Mouse (Mus musculus) layer of hippocampus, postnatal 10 days (tissue): ENCODE results near the gene Pigo. TPM values are rescaled to one million over a fixed set of nuclear protein-coding genes. Genes with fewer than 3 reads are reported as not detected.
"Not testable (repeated sequence)": the region's sequence is repeated elsewhere in the genome, so short reads cannot be mapped to it uniquely, and the experiment has no call there.

Experiments used
- DNase-seq, 2 experiments: peaks; one replicate each; pipeline ENCODE4 v3.0.0; 2021; ENCODE audit warnings: low spot score in 2 of 2
- total RNA-seq, 2 experiments: library from RNA; stranded (reverse); gene quantifications; 2 replicates each; pipeline ENCODE4 v1.2.3; 2021

Pigo gene
- total RNA-seq, 2 experiments from 2014 or later = 25.6 to 26.0 TPM

DNA sequence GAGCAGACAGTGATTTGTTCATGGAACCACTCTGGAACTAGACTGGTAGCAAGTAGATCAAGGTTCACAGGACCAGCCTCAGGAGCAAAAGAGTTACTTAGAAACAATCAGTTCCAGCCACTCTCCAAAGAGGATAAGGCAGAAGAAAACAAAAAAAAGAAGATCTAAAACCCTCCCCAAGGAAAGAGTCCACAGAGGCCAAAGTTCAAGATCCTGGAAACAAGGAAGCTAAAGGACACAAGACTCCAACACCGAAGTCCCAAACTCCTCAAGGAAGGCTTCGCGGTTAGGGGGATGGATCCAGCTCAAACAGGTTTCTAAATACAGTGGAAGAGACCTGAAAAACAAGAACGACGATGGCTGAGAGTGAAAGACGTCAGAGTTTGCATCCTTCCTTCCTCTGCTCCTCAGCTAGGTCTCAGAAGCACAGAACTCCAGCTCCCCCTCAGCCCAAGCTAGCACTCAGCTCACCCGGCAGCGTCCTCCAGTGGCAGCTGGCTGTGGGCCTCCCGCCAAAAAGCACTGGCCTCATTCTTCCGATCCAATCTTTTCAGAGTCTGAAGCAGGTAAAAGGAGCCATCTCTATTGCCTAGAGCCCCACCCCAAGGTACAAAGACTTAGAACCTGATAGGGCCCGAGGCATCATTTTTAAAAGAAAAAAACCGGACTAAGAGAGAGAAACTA lies 22.7 kb downstream of the Pigo start:
- DNase-seq = no peak

GRCm38 (mm10) chr4:43001272-43001671 lies 24.3 kb downstream of the Pigo start:
- no peak for DNase-seq

GRCm38 (mm10) chr4:43000141-43000986 lies 25.3 kb downstream of the Pigo start, which contains the start of gene Vcp:
Vcp (minus strand) TSS chr4:43000507.
- peak; percentile 99 to 100 for DNase-seq

DNA sequence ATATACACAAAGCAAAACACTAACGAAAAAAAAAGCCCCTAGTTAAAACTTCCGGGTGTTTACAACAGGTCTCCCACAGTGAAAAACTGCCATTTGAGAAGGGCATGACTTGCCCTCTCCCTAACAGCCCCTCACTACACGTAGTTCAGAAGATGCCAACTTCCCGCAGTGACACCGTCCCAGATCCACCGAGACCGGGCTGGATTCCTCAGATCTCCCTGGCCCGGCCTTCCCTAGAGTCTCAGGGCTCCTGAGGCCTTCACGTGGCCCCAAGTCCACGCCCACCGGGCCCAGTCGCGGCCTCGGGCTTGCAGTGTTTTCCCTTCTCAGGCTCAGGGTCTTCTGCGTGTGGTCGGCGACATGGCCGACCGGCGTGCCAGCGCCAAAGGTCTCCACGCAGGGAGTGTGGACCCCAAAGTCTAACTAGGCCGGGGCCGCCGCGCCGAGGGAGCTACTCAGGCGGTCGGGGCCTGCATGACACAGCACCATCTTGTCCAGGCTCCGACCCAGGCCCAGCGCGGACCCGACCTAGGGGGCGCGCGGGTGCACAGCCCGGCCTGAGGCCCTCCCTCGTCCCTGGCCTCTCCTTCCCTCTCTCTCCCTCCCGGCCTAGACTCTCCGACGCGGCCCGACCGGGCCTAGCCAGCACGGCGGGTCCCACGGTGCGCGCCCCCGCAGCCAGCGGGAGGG lies 26.0 kb downstream of the Pigo start:
- peak; percentile 67 to 78 for DNase-seq

- DNase-seq = no peak
These were observed 27.6 kb downstream of the Pigo start for GRCm38 (mm10) chr4:42998022-42998421.

DNA sequence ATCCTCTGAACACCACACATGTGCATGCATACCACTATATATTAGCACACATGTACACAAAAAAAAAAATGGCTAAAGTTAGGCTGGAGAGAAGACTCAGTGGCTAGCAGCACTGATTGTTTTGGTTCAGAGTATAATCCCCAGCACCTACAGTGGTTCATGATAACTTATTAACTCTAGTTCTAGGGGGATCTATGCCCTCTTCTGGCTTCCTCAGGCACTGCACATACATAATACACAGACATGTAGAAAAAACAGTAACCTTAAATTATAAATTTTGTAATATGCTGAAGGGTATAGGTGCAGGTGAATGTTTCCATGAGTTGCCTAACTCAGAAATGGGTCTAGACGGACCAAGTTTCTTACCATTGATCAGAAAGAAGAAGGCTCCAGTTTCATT lies 37.3 kb downstream of the Pigo start:
- no peak for DNase-seq

DNA sequence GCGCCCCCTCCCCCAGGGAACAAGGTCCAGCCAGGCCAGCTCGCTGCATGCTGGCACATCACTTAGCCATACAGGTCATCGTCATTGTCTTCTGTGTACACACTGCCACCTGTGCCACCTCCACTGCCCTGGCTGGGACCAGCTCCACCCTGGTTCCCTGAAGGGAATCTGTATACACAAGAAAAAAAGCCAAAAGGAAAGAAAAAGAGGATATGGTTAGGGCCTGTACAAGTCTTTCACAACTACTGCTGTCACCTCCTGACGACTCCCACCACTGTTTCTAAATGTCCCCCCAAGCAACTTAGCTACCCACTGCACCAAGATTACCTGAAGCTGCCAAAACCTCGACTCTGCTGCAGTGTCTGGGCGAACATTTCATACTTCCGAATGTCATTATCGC lies 45.2 kb downstream of the Pigo start:
- not testable (repeated sequence) for DNase-seq

DNA sequence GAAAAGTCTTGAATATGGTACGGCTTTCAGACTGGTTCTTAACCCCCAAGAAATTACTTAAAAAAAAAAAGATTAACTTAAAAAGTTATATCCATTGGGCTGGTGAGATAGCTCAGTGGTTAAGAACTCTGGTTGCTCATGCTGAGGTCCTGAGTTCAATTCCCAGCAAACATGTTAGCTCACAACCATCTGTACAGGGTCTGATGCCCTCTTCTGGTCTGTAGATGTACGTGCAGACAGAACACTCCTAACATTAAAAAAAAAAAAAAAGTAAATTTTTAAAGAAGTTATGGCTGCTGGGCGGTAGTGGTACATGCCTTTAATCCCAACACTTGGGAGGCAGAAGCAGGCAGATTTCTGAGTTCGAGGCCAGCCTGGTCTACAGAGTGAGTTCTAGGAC lies 47.6 kb downstream of the Pigo start:
- no peak for DNase-seq

GRCm38 (mm10) chr4:42973868-42974267 lies 51.8 kb downstream of the Pigo start:
- DNase-seq = no peak

DNA sequence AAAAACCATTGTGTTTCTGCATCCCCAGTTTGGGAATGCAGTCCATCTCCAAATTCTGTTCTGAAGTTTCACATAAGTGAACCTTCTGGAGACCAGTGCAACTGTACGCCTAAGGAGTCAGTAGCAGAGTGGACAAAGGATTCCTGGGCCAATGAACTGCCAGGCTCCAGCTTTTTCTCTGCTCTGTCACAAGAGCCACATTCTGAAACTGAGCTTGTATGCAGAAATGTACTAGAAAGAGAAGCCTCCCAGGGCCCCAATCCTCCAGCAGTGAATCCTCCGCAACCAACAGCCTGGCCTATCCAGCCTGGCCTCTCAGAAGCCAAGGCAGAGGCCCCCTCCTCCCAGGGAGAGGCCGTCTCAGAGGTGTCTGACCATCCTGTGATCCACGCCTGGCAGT lies 52.7 kb downstream of the Pigo start:
- no peak for DNase-seq

- no peak for DNase-seq
These were observed 56.3 kb downstream of the Pigo start, which contains the start of gene 1700022I11Rik for GRCm38 (mm10) chr4:42969304-42969703. 1700022I11Rik (plus strand) TSS chr4:42969604.

Other genes starting within 250 kb of the Pigo start
- under 1 TPM in 1 of 2 experiments, not detected in 1; 0.22 TPM for gene Fam205a1, start 171.9 kb downstream of the Pigo start, total RNA-seq
- gene Gm12394, start 169.0 kb downstream of the Pigo start, total RNA-seq = 1 to 10 TPM in 1 of 2 experiments, under 1 TPM in 1; 0.91 to 1.4 TPM
- gene Fam205c, start 151.6 kb downstream of the Pigo start, total RNA-seq = under 1 TPM in 1 of 2 experiments, not detected in 1; 0.38 TPM
- gene Phf24, start 109.2 kb downstream of the Pigo start, total RNA-seq = 100 to 1,000 TPM; 129 to 142 TPM
- 100 to 1,000 TPM; 192 to 205 TPM for gene Dnajb5, start 76.0 kb downstream of the Pigo start, total RNA-seq
- not detected for gene 1700022I11Rik, start 56.2 kb downstream of the Pigo start, total RNA-seq
- 100 to 1,000 TPM; 249 to 263 TPM for gene Vcp, start 25.3 kb downstream of the Pigo start, total RNA-seq
- 10 to 100 TPM in 1 of 2 experiments, 1 to 10 TPM in 1; 8.4 to 11.9 TPM for gene Fancg, start 15.3 kb downstream of the Pigo start, total RNA-seq
- gene Stoml2, start 5.9 kb upstream of the Pigo start, total RNA-seq = 100 to 1,000 TPM; 101 TPM
- gene Fam214b, start 20.4 kb upstream of the Pigo start, total RNA-seq = 10 to 100 TPM; 38.5 to 39.2 TPM
- 10 to 100 TPM; 53.7 to 70.3 TPM for gene Unc13b, start 33.1 kb upstream of the Pigo start, total RNA-seq
- gene Atp8b5, start 241.3 kb upstream of the Pigo start, total RNA-seq = under 1 TPM; 0.29 to 0.55 TPM